Mouse (Mus musculus) G1E (cell line): ENCODE data around the gene Hs1bp3. TPM values are rescaled to one million over a fixed set of nuclear protein-coding genes. Genes with fewer than 3 reads are reported as not detected.

ENCODE experiments used
- ATAC-seq: 2 replicates; pipeline ENCODE4 v1.8.0; 2016; ENCODE audit warnings: mild to moderate bottlenecking; ENCODE audit not compliant: insufficient number of reproducible peaks, poor library complexity, low FRiP score, severe bottlenecking; ENCODE audit errors: extremely low read depth
- DNase-seq: peaks from one replicate; pipeline ENCODE4 v3.0.0; 2012; ENCODE audit warnings: low spot score
- H3K27me3 ChIP-seq: 2 replicates; pipeline ENCODE4 v1.6.1; 2012; ENCODE audit warnings: mild to moderate bottlenecking, low read length, inconsistent platforms; ENCODE audit not compliant: insufficient read depth
- H3K36me3 ChIP-seq: replicated peaks from 2 replicates; pipeline ENCODE3; 2012; ENCODE audit warnings: mild to moderate bottlenecking, inconsistent platforms
- H3K4me1 ChIP-seq: 2 replicates; pipeline ENCODE4 v1.6.1; 2012; ENCODE audit warnings: low read depth, low read length, inconsistent platforms, mixed read lengths; ENCODE audit not compliant: insufficient read depth
- H3K4me3 ChIP-seq: 2 replicates; pipeline ENCODE4 v1.5.1; 2012; ENCODE audit warnings: low read depth, mild to moderate bottlenecking, inconsistent platforms, low read length, moderate library complexity, mixed read lengths
- H3K9me3 ChIP-seq: replicated peaks from 2 replicates; pipeline ENCODE4 v1.6.1; 2012; ENCODE audit warnings: inconsistent platforms
- CTCF ChIP-seq: IDR thresholded peaks from 2 replicates; pipeline ENCODE4 v1.5.1; 2012; ENCODE audit warnings: low read depth, low read length, inconsistent platforms, mixed read lengths
- GATA1 ChIP-seq: IDR thresholded peaks from 2 replicates; pipeline ENCODE4 v1.6.1; 2012; ENCODE audit warnings: borderline replicate concordance, low read length, inconsistent platforms, mixed read lengths
- GATA2 ChIP-seq: IDR thresholded peaks from 2 replicates; pipeline ENCODE4 v1.6.1; 2012; ENCODE audit warnings: low read depth, low read length, inconsistent platforms, borderline replicate concordance
- POLR2AphosphoS5 ChIP-seq: IDR thresholded peaks from 2 replicates; pipeline ENCODE4 v1.6.1; 2012; ENCODE audit warnings: low read depth, low read length, inconsistent platforms; ENCODE audit not compliant: insufficient replicate concordance
- TAL1 ChIP-seq: conservative IDR thresholded peaks from 2 replicates; pipeline ENCODE4 v1.6.1; 2012; ENCODE audit warnings: low read depth, low read length, inconsistent platforms, mixed read lengths
- polyA plus RNA-seq: library from polyadenylated mRNA; stranded (reverse); fragments of >175 nt; gene quantifications from 2 replicates; pipeline ENCODE4 v1.2.3, GENCODE M21; 2012
- total RNA-seq, 2 experiments: library from RNA; stranded (forward) in 1 of 2; stranded (reverse) in 1 of 2; fragments of 200-1000 nt in 1 of 2; fragments of >200 nt in 1 of 2; fragmentation: Nextera tagmentation in 1 of 2; gene quantifications; 2 replicates each; pipeline ENCODE4 v1.2.3; 2014 to 2017

The Hs1bp3 gene
- total and polyA plus RNA-seq, 3 experiments, result 17.6 to 19.1 (median 18.8) TPM

GRCm38 (mm10) chr12:8339591-8340319 lies 26.5 kb downstream of the Hs1bp3 start:
- H3K36me3 ChIP-seq, result peaks cover 82% of the 10 kb centered on the region
- TF ChIP-seq POLR2AphosphoS5, result no peak
- no peak for TF ChIP-seq TAL1
- TF ChIP-seq CTCF, result no peak
- no peak for TF ChIP-seq GATA2
- no peaks in the 10 kb centered on the region for H3K4me1 ChIP-seq
- no peaks in the 10 kb centered on the region for H3K9me3 ChIP-seq
- ATAC-seq (no peak), DNase-seq (no peak)
- no peak overlapping the region for H3K4me3 ChIP-seq
- H3K27me3 ChIP-seq, result no peaks in the 10 kb centered on the region

- TF ChIP-seq CTCF, result no peak
- TF ChIP-seq GATA1, result no peak
- TF ChIP-seq GATA2, result no peak
- TF ChIP-seq POLR2AphosphoS5, result no peak
- no peak for TF ChIP-seq TAL1
Measured at GRCm38 (mm10) chr12:8341008-8341407, 27.8 kb downstream of the Hs1bp3 start.

DNA sequence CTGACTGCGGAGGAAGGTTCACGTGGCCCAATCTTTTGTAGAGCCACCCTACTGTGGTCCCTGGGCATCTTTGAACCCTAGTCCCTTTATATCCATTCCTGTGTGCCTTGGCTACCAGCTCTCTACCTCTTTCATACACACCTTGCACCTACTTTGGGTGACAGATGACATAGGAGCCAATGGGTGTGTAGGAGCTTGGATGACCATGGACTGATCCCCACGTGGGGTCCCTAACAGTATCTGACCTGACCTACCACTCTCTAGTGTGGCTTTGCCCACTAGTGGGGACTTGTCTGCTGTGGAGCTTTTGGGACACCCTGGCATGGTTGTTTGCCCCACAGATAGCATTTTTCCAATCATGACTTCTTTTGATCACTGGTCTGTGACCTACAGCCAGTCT lies 30.1 kb downstream of the Hs1bp3 start:
- H3K9me3 ChIP-seq, result no peaks in the 10 kb centered on the region
- H3K36me3 ChIP-seq, result peaks cover 48% of the 10 kb centered on the region
- ATAC-seq, result no peak
- peaks cover 7% of the 10 kb centered on the region; the same call in 1 of the 2 replicates for H3K27me3 ChIP-seq
- H3K4me1 ChIP-seq, result no peaks in the 10 kb centered on the region
- no peak overlapping the region for H3K4me3 ChIP-seq
- no peak for DNase-seq
- TF ChIP-seq GATA2, result no peak
- TF ChIP-seq CTCF, result no peak
- TF ChIP-seq TAL1, result no peak
- TF ChIP-seq GATA1, result no peak
- no peak for TF ChIP-seq POLR2AphosphoS5

More at GRCm38 (mm10) chr12:8341008-8341407, 27.8 kb downstream of the Hs1bp3 start:
- Histone ChIP-seq H3K9me3 (no peaks in the 10 kb centered on the region), H3K36me3 (peaks cover 70% of the 10 kb centered on the region), H3K4me1 (no peaks in the 10 kb centered on the region), H3K4me3 (no peak overlapping the region), H3K27me3 (no peaks in the 10 kb centered on the region)
- ATAC-seq (no peak; the same call in 1 of the 2 replicates), DNase-seq (no peak)

DNA sequence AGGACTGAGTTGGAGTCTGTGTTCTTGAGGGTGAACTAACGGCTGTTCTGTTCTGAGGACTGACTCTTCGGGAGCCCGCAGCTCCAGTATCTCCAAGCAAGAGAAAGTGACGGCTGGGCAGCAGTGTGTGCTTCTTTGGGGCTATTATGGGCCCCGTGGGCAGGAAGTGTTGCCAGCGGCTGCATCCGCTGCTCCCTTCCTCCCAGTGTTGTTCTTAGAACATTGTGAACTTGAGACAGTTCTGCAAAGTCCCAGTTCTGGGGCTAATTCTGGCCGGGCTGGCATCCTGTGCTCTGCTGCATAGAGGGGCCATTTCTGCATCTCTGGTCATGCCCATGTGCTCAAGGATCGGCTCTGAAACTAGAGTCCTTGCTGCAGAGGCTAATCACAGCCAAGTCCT lies 31.7 kb downstream of the Hs1bp3 start:
- ATAC-seq, result no peak
- DNase-seq, result no peak
- H3K27me3 ChIP-seq, result peaks cover 7% of the 10 kb centered on the region; the same call in 1 of the 2 replicates
- TF ChIP-seq GATA1, result no peak
- TF ChIP-seq TAL1, result no peak
- no peak for TF ChIP-seq GATA2
- no peak for TF ChIP-seq CTCF
- H3K4me1 ChIP-seq, result no peaks in the 10 kb centered on the region
- peaks cover 33% of the 10 kb centered on the region for H3K36me3 ChIP-seq
- no peak overlapping the region for H3K4me3 ChIP-seq
- no peaks in the 10 kb centered on the region for H3K9me3 ChIP-seq

GRCm38 (mm10) chr12:8345539-8345938 lies 32.3 kb downstream of the Hs1bp3 start:
- H3K4me3 ChIP-seq, result no peak overlapping the region
- H3K9me3 ChIP-seq, result no peaks in the 10 kb centered on the region
- peaks cover 7% of the 10 kb centered on the region; the same call in 1 of the 2 replicates for H3K27me3 ChIP-seq
- ATAC-seq (no peak), DNase-seq (no peak)
- TF ChIP-seq TAL1 (no peak), POLR2AphosphoS5 (no peak), GATA2 (no peak), CTCF (no peak), GATA1 (no peak)
- H3K4me1 ChIP-seq, result no peaks in the 10 kb centered on the region
- H3K36me3 ChIP-seq, result peaks cover 26% of the 10 kb centered on the region

GRCm38 (mm10) chr12:8347746-8348462 lies 34.7 kb downstream of the Hs1bp3 start:
- ATAC-seq (no peak), DNase-seq (no peak)
- Histone ChIP-seq H3K4me1 (no peaks in the 10 kb centered on the region), H3K27me3 (peaks cover 7% of the 10 kb centered on the region; the same call in 1 of the 2 replicates), H3K4me3 (no peak overlapping the region), H3K36me3 (peaks cover 5% of the 10 kb centered on the region), H3K9me3 (no peaks in the 10 kb centered on the region)
- no peak for TF ChIP-seq CTCF
- no peak for TF ChIP-seq TAL1
- TF ChIP-seq GATA2, result no peak
- no peak for TF ChIP-seq GATA1
- TF ChIP-seq POLR2AphosphoS5, result no peak
